Comparison of ENCODE assay signal across 29 mouse cellular contexts in genomic region chr19:24450740-24451139, GRCm38 (mm10). TPM values are rescaled to one million over a fixed set of nuclear protein-coding genes. Genes with fewer than 3 reads are reported as not detected.
DNase-seq lines count a peak whose midpoint lies in the region; ATAC-seq and TF ChIP-seq lines count a peak whose summit lies in the region.
"Had no signal": no experiment of that assay in that cellular context is flagged by ENCODE, and none has a peak within 500 bp of the region (broad histone marks: within the 10 kb centered on the region; RNA-seq: fewer than 3 reads in every experiment).

No protein-coding gene starts in this region.

- H3K27me3 ChIP-seq in MEL (ENCODE audit: control insufficient read depth in 1 of 2, insufficient read depth in 2 of 2, low read length in 2 of 2) = no peaks in the 10 kb centered on the region
- H3K27me3 ChIP-seq: embryonic facial prominence, embryonic 15.5 days; forebrain, embryonic 12.5 days; heart, embryonic 15.5 days; hindbrain, embryonic 13.5 days; kidney, embryonic 15.5 days; liver, embryonic 12.5 days; midbrain, embryonic 15.5 days; neural tube, embryonic 15.5 days had no signal

- no peak for TF ChIP-seq RAD21 in MEL (IDR thresholded peaks at IDR 0.05; ENCODE audit: low read depth, low read length)

- H3K9me3 ChIP-seq in MEL (replicated peaks; ENCODE audit: insufficient read depth, low read length) = no peaks in the 10 kb centered on the region
- H3K9me3 ChIP-seq: embryonic facial prominence, embryonic 10.5 days; embryonic facial prominence, embryonic 15.5 days; forebrain, embryonic 12.5 days; heart, embryonic 15.5 days; hindbrain, embryonic 13.5 days; kidney, embryonic 15.5 days; liver, embryonic 12.5 days; midbrain, embryonic 10.5 days; midbrain, embryonic 15.5 days; neural tube, embryonic 15.5 days had no signal

- H3K79me2 ChIP-seq in MEL (ENCODE audit: control insufficient read depth, insufficient read depth, low read length, poor library complexity) = no peaks in the 10 kb centered on the region

- no peak for TF ChIP-seq CTCF in layer of hippocampus, adult 2 months (conservative IDR thresholded peaks at IDR 0.05)
- TF ChIP-seq CTCF in MEL (IDR thresholded peaks at IDR 0.05 in 2 of 3, conservative IDR thresholded peaks at IDR 0.05 in 1 of 3; ENCODE audit: control insufficient read depth in 1 of 3, insufficient read depth in 1 of 3, low read depth in 2 of 3, low read length in 3 of 3, poor library complexity in 1 of 3, severe bottlenecking in 1 of 3) = no peak

- H3K4me1 ChIP-seq in MEL (ENCODE audit: control insufficient read depth in 1 of 2, insufficient read depth in 2 of 2, low read length in 2 of 2) = peaks cover 19 to 24% of the 10 kb centered on the region in 2 experiments

- TF ChIP-seq EP300 in MEL (IDR thresholded peaks at IDR 0.05; ENCODE audit: low read depth in 1 of 2, low read length in 2 of 2) = peak in 1 of 2 experiments; percentile 28; a peak in 1 of 4 replicates

- H3K9ac ChIP-seq in MEL (ENCODE audit: control insufficient read depth, low read depth, low read length, poor library complexity, severe bottlenecking) = peak overlapping the region; percentile 73
- H3K9ac ChIP-seq: embryonic facial prominence, embryonic 15.5 days; forebrain, embryonic 12.5 days; forebrain, postnatal 0 days; heart, embryonic 15.5 days; hindbrain, embryonic 13.5 days; kidney, embryonic 15.5 days; liver, embryonic 12.5 days; liver, postnatal 0 days; midbrain, embryonic 15.5 days; neural tube, embryonic 15.5 days had no signal

- H3K27ac ChIP-seq in layer of hippocampus, adult 2 months = peak overlapping the region; percentile 53; the same call in 1 of the 2 replicates
- H3K27ac ChIP-seq in MEL (ENCODE audit: control insufficient read depth, low read depth, low read length) = peak overlapping the region; percentile 56
- H3K27ac ChIP-seq: embryonic facial prominence, embryonic 10.5 days; embryonic facial prominence, embryonic 15.5 days; forebrain, embryonic 12.5 days; heart, embryonic 15.5 days; hindbrain, embryonic 13.5 days; kidney, embryonic 15.5 days; liver, embryonic 12.5 days; macrophage; midbrain, embryonic 10.5 days; midbrain, embryonic 15.5 days; neural tube, embryonic 15.5 days had no signal

- peak; percentile 38; the same call in 1 of the 2 replicates for ATAC-seq in megakaryocyte, adult 5-6 weeks (ENCODE audit: poor library complexity, severe bottlenecking)
- ATAC-seq: forebrain, postnatal 0 days; liver, embryonic 12.5 days; liver, postnatal 0 days; lung, postnatal 0 days; midbrain, embryonic 15.5 days had no signal

- H3K4me3 ChIP-seq in layer of hippocampus, adult 2 months = no peak overlapping the region
- peak overlapping the region in 1 of 2 experiments; percentile 36; a peak in 2 of 4 replicates for H3K4me3 ChIP-seq in MEL (ENCODE audit: control insufficient read depth in 1 of 2, insufficient read depth in 1 of 2, low read depth in 2 of 2, low read length in 2 of 2)
- H3K4me3 ChIP-seq: embryonic facial prominence, embryonic 10.5 days; embryonic facial prominence, embryonic 15.5 days; forebrain, embryonic 12.5 days; heart, embryonic 15.5 days; hindbrain, embryonic 13.5 days; kidney, embryonic 15.5 days; liver, embryonic 12.5 days; midbrain, embryonic 10.5 days; midbrain, embryonic 15.5 days; neural tube, embryonic 15.5 days had no signal

- no peak for DNase-seq in layer of hippocampus, adult 2 months (ENCODE audit: low spot score in 2 of 2)
- DNase-seq in layer of hippocampus, adult 11-12 months (ENCODE audit: low spot score) = no peak
- peak; percentile 73 for DNase-seq in MEL (ENCODE audit: low read depth, low spot score)
- DNase-seq in retina, embryonic 14.5 days (ENCODE audit: low spot score) = no peak
- no peak for DNase-seq in ovary, postnatal 14 days (ENCODE audit: low spot score)
- DNase-seq in cerebellum, postnatal 4 days (ENCODE audit: low spot score in 2 of 2) = no peak
- DNase-seq: adrenal gland, postnatal 25 days; cerebellum, adult 11-12 months; cerebellum, postnatal 10 days; forebrain, postnatal 0 days; kidney, adult 18-20 months; kidney, postnatal 25 days; left cerebral cortex, postnatal 4 days; liver, postnatal 0 days; thymus, adult 2 months; thymus, postnatal 4 days had no signal

- peaks cover 0 to 33% of the 10 kb centered on the region in 2 experiments; a peak in 2 of 4 replicates for H3K36me3 ChIP-seq in MEL (ENCODE audit: control insufficient read depth in 1 of 2, insufficient read depth in 2 of 2, low read length in 2 of 2)
- H3K36me3 ChIP-seq: embryonic facial prominence, embryonic 10.5 days; embryonic facial prominence, embryonic 15.5 days; forebrain, embryonic 12.5 days; heart, embryonic 15.5 days; hindbrain, embryonic 13.5 days; kidney, embryonic 15.5 days; liver, embryonic 12.5 days; midbrain, embryonic 10.5 days; midbrain, embryonic 15.5 days; neural tube, embryonic 15.5 days had no signal

- no peak for TF ChIP-seq POLR2A in MEL (IDR thresholded peaks at IDR 0.05; ENCODE audit: control insufficient read depth in 1 of 2, insufficient read depth in 1 of 2, low read depth in 1 of 2, low read length in 2 of 2, poor library complexity in 1 of 2)

TF ChIP-seq in MEL, 35 proteins besides CTCF, POLR2A, EP300 and RAD21:
- TF ChIP-seq JUND (IDR thresholded peaks at IDR 0.05; ENCODE audit: low read depth, low read length) (no peak), MYC (IDR thresholded peaks at IDR 0.05; ENCODE audit: low read depth, low read length) (0 out of 2 replicates have a peak, but pooled peaks have one; percentile 67), MAX (IDR thresholded peaks at IDR 0.05; ENCODE audit: low read length) (0 out of 2 replicates have a peak, but pooled peaks have one; percentile 51), SMC3 (IDR thresholded peaks at IDR 0.05; ENCODE audit: low read depth, low read length) (no peak), ETS1 (IDR thresholded peaks at IDR 0.05; ENCODE audit: low read depth, low read length) (no peak), MXI1 (IDR thresholded peaks at IDR 0.05; ENCODE audit: low read depth, low read length) (peak; percentile 52; the same call in 1 of the 2 replicates), TAL1 (IDR thresholded peaks at IDR 0.05; ENCODE audit: low read length) (no peak)

RNA-seq across cellular contexts. Expression of gene Fam122a, which starts 26.4 kb away (rescaled TPM):
- 10 to 100 TPM; 33.9 to 34.6 TPM for total RNA-seq in layer of hippocampus, adult 2 months (2021)
- 3.9 and 4.5 TPM in 2 replicates for total RNA-seq in MEL (2012; rRNA removed)
- 10 to 100 TPM in 1 of 2 experiments, not detected in 1; 38.4 TPM for polyA plus RNA-seq in MEL (2012; ENCODE audit: insufficient read depth in 1 of 2, insufficient read length in 2 of 2, low read depth in 1 of 2, low replicate concordance in 2 of 2, missing spikeins in 1 of 2)
- 30.1 and 31.3 TPM in 2 replicates for total RNA-seq in megakaryocyte, adult 5-6 weeks (2015)
- total RNA-seq in megakaryocyte, adult 5-6 weeks (2017) = 5.9 and 8.3 TPM in 2 replicates
